Mouse (Mus musculus): ENCODE measurements around the gene Dlgap4.

- TF ChIP-seq CTCF (IDR thresholded peaks at IDR 0.05; ENCODE audit: insufficient read depth, low read length) (no peak), POLR2A (IDR thresholded peaks at IDR 0.05; ENCODE audit: borderline replicate concordance, extremely low read depth, low read depth, low read length) (no peak)
Observed at GRCm38 (mm10) chr2:156691746-156692145, 78.2 kb downstream of the Dlgap4 start.

Data from lung, adult 2 months (tissue).